Mouse (Mus musculus) cerebellum, adult 11 months (tissue): ENCODE measurements around the gene Gm20388.
"Not testable (repeated sequence)": the region's sequence is repeated elsewhere in the genome, so short reads cannot be mapped to it uniquely, and the experiment has no call there.

Experiments used
- DNase-seq: peaks from one replicate; pipeline ENCODE4 v3.0.0; 2022

Gene Gm20388

DNA sequence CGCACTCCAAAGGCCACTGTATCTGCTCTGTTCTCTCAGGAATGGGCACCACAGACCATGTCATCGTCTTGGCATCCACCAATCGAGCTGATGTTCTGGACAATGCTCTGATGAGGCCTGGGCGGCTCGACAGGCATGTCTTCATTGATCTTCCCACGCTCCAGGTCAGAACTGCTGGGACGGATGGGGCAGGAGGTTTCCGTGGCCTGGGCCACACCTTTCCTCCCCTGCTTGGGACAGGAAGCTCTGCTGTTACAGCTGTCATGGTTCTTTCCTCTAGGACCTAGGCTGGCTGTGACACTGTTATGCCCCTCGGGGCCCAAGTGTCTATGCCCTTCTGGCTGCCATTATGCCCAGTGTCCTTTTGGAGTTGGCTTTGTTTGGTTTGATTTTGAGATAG is 3176.6 kb downstream of the Gm20388 start:
- DNase-seq, result no peak

GRCm38 (mm10) chr8:123097216-123097615 is 3186.6 kb downstream of the Gm20388 start:
- no peak for DNase-seq

GRCm38 (mm10) chr8:123097786-123098584 is 3187.3 kb downstream of the Gm20388 start:
- DNase-seq, result no peak

DNA sequence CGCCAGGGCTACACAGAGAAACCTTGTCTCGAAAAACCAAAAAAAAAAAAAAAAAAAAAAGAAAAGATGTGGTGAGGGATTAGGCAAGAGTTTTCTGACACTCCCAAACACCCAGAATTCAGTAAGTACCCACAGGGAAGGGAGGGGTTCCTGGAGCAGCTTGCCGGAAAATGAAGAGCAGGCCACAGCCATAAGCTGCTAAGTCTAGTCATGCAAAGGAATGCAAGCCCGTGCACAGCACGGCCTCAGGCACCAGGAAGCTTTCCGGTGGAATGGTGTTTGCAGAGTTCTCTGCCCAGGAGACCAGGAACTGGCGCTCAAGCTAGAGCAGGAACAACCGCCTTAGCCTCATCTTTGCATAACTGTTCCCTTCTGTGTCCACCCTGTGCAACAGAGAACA is 3189.6 kb downstream of the Gm20388 start:
- no peak for DNase-seq

DNA sequence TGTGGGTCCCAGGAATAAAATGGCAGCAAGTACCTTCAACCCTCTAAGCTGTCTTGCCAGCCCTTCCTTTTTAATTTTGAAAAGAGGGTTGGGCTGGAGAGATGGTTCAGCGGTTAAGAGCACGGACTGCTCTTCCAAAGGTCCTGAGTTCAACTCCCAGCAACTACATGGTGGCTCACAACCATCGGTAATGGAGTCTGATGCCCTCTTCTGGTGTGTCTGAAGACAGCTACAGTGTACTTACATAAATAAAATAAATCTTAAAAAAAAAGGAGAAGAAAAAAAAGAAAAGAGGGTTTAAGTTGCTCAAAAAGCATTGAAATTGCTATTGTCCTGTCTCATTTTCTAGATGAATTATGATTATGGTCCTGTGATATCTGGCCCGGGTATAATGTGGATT is 3190.6 kb downstream of the Gm20388 start:
- DNase-seq, result no peak

DNA sequence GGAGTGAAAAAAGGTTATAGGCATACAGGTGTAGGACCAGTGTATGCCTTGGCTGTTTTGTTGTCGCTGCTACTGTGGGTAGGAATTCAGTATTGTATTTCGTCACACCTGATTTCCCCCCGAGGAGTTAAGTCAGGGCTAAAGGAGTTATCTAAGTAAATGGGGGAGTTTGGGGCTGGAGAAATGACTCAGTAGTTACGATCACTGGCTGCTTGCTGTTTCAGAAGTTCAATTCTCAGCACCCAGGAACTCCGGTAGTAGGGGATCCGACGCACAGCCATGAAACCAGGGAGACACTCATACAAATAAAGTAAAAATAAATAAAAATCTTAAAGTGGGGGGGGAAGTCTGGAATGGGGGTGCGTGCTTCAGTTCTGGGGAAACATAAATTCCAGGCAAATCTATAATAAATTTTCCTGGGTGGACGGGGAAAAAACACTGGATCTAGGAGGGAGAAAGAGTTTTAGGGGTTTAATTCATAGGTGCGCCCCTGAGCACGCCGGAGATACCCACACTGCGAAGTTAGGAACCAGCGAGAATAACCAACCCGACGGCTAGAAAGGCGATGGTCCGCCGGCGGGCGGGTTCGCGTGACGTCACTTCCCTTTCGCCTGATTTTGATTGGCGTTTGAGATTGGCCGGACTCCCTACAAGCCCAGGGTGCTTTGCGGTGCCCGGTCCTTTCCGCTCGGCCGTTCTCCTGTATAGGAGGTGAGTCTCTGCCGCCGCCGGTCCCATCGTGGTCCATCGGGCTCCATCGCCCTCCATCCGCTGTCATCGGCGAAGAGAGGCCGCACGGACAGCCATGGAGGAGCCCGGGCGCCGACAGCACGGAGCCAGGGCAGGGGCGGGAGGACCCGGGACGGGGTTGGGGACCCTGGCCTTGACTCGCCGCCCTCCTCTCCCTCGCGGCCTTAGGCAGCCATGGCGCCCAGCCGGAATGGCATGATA is 3191.4 kb downstream of the Gm20388 start, which contains the start of gene Rpl13:
TSS of gene Rpl13 (plus strand) at position 616 of the 951 bp plus-strand sequence.
- peak; percentile 96 for DNase-seq

GRCm38 (mm10) chr8:123102855-123103254 is 3192.2 kb downstream of the Gm20388 start:
- not testable (repeated sequence) for DNase-seq

GRCm38 (mm10) chr8:123103285-123103684 is 3192.6 kb downstream of the Gm20388 start:
- DNase-seq, result no peak

DNA sequence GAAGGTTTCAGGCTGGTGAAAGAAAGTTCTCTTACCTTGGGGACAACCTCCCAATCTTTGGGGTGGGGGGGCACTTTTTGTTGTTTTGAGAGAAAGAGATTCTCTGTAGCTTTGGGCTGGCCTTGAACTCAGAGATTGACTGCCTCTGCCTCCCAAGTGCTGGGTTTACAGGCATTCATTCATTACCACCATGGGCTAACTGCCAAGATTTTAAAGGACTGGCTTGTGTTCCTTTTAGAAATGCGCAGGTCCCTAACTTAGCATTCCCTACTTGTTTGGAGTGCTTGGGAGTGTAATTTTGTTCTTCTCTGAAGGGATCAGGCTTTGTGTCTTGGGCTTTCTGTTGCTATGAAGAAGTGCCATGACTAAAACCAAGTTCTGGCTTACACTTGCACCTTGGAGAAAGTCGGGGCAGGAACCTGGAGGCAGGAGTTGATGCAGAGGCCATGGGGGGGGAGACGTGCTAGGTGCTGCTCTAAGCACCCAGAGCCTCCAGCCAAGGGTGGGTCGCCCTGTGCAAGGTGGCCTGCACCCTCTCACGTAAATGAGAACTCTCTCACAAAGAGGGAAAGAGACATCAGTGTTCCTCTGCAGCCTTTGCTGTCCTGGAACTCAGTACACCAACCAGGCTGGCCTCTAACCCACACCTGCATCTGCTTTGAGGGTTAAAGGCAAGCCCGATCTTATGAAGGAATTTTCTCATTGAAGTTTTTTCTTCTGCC is 3193.6 kb downstream of the Gm20388 start:
- DNase-seq, result no peak

GRCm38 (mm10) chr8:123105553-123106326 is 3195.1 kb downstream of the Gm20388 start:
- no peak for DNase-seq

- DNase-seq, result no peak
Measured at GRCm38 (mm10) chr8:123106531-123106930, 3195.9 kb downstream of the Gm20388 start.

- DNase-seq, result no peak
Measured at GRCm38 (mm10) chr8:123108010-123108409, 3197.4 kb downstream of the Gm20388 start.

GRCm38 (mm10) chr8:123108953-123109352 is 3198.3 kb downstream of the Gm20388 start:
- no peak for DNase-seq

- no peak for DNase-seq
Measured at GRCm38 (mm10) chr8:123110649-123111048, 3200.0 kb downstream of the Gm20388 start.

DNA sequence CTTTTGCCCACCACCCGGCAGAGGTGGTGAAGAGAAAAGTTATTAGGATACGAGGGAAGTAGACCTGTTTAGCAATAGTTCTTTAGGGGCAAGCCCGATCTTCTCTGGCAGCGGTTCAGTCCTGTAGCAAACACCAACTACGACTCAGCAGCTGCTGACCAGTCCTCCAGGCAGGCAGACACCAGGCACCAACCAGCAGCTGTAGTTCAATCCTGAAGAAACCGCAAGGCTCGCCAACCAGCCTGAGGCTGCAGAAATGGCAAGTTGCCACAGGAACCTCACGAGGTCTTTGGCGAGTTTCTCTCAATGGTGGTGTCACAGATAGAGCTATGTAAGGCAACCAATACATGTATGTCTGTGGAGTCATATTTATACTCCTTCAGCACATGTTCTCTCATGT is 3202.3 kb downstream of the Gm20388 start:
- no peak for DNase-seq

GRCm38 (mm10) chr8:123113908-123114469 is 3203.3 kb downstream of the Gm20388 start:
- DNase-seq, result no peak

DNA sequence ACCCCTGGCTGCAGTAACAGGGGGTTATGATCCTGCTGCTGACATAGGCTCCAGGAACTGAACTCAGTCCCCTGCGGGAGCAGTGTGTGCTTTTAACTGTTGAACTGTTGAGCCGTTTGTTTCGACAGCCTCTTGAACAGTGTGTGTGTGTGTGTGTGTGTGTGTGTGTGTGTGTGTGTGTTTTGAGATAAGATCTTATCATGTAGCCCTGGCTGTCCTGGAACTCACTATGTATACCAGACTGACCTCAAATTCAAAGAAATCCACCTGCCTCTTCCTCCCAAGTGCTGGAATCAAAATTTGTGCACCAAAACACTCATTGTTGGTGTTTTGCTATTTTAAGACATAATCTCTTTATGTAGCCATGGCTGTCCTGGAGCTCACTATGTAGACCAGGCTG is 3204.0 kb downstream of the Gm20388 start:
- no peak for DNase-seq

GRCm38 (mm10) chr8:123117127-123117731 is 3206.6 kb downstream of the Gm20388 start, which contains the start of gene Cpne7:
Gene Cpne7, plus strand, starts transcription at chr8:123117374.
- DNase-seq, result no peak

GRCm38 (mm10) chr8:123117744-123118143 is 3207.1 kb downstream of the Gm20388 start:
- DNase-seq, result no peak

DNA sequence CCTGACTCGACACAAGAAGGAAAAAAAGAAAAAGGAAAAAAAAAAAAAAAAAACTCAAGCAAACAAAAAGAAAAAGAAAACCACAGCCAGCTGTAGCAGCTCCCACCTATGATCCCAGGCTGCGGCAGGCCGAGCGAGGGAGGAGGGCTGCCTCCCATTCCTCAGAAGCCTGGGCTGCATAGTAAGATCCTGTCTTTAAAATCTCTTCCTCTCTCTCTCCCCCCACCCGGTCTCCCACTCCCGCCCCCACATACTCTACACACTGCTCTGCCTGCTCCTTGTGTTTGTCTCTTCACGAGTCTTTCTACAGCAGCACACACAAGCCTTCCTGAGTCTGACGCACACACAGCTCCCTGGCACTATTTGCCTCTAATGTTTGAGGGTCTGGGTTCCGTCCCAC is 3211.4 kb downstream of the Gm20388 start:
- no peak for DNase-seq

GRCm38 (mm10) chr8:123122670-123123069 is 3212.0 kb downstream of the Gm20388 start:
- no peak for DNase-seq
